Mouse (Mus musculus): Measurements from ENCODE around the gene Mphosph10.

DNA sequence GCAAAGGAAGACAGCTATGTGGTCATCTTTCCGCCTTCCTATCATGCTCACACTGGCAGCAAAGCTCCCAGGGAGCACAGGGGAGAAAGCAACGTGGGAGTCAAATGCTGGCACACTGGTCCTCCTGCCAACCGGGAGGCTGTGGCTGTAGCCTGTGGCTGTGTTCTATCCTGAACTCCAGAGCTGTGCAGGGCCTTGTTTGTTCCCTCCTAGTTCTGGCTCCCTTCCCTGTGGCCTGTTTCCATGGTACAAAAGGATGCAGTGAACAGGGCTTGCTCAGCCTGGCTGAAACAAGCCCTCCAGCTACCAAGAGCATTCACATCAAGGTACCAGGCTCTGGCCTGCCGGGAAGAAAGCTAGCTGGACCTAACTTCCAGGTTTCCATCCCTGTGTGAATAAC, 41.0 kb downstream of the Mphosph10 start:
- TF ChIP-seq CTCF (IDR thresholded peaks at IDR 0.05; ENCODE audit: low read depth) (no peak), EP300 (IDR thresholded peaks at IDR 0.05; ENCODE audit: low read depth) (no peak)
